In genomic region chr4:139877269-139877668, GRCm38 (mm10) we compare ENCODE assay signal across 8 mouse cellular contexts. TPM values are rescaled to one million over a fixed set of nuclear protein-coding genes. Genes with fewer than 3 reads are reported as not detected.
DNase-seq lines count a peak whose midpoint lies in the region; TF ChIP-seq lines count a peak whose summit lies in the region.

No protein-coding gene starts in this region.

- H3K27ac ChIP-seq in thymus, adult 2 months (ENCODE audit: control insufficient read depth, insufficient read depth, low read length), result no peak overlapping the region

- no peaks in the 10 kb centered on the region for H3K27me3 ChIP-seq in thymus, adult 2 months (ENCODE audit: control insufficient read depth, insufficient read depth, low read length)

- peak; percentile 31 for DNase-seq in thymus, adult 2 months
- no peak for DNase-seq in thymus, adult 18-20 months
- DNase-seq in cerebellum, postnatal 36 days, result peak; percentile 75 to 78
- peak; percentile 54 for DNase-seq in gastrocnemius, postnatal 10 days
- DNase-seq in kidney, postnatal 4 days, result peak; percentile 84 to 87
- DNase-seq in lung, adult 18-20 months, result peak; percentile 46 to 53
- DNase-seq in ovary, postnatal 14 days (ENCODE audit: low spot score), result peak; percentile 48
- DNase-seq in urinary bladder, postnatal 25 days (ENCODE audit: low spot score), result peak; percentile 66

- H3K36me3 ChIP-seq in thymus, adult 2 months (ENCODE audit: control insufficient read depth, insufficient read depth, low read length), result no peaks in the 10 kb centered on the region

- no peak for TF ChIP-seq POLR2A in thymus, adult 2 months (IDR thresholded peaks at IDR 0.05; ENCODE audit: control insufficient read depth, extremely low read depth, insufficient read depth, low read length, poor library complexity)

- 14% methylated on average over 4 of the region's 4 CpGs for WGBS in thymus, adult 2 months

- no peak overlapping the region for H3K4me3 ChIP-seq in thymus, adult 2 months (ENCODE audit: control insufficient read depth, insufficient read depth, low read length)

- 0 out of 2 replicates have a peak, but pooled peaks have one; percentile 30 for TF ChIP-seq CTCF in thymus, adult 2 months (IDR thresholded peaks at IDR 0.05; ENCODE audit: borderline replicate concordance, control insufficient read depth, extremely low read depth, insufficient read depth, low read length, poor library complexity)

- H3K4me1 ChIP-seq in thymus, adult 2 months (replicated peaks; ENCODE audit: control insufficient read depth, insufficient read depth, low read length), result no peaks in the 10 kb centered on the region

RNA-seq across cellular contexts. Expression of gene Pax7, which starts 43.9 kb away (rescaled TPM):
- polyA plus RNA-seq in thymus, adult 2 months (2012; rRNA removed), result 1.1 and 1.2 TPM in 2 replicates
- 10 to 100 TPM in 1 of 2 experiments, 1 to 10 TPM in 1; 8.3 to 11.3 TPM for total RNA-seq in gastrocnemius, postnatal 10 days (2021)

Comparison
In these comparisons a context has a peak if more than half of its experiments do, and no peak if none do; other contexts are left out.
1. DNase-seq: peak in thymus, adult 2 months (single experiment), cerebellum, postnatal 36 days (2 of 2), gastrocnemius, postnatal 10 days (single experiment), kidney, postnatal 4 days (2 of 2), lung, adult 18-20 months (2 of 2), ovary, postnatal 14 days (single experiment) and urinary bladder, postnatal 25 days (single experiment); none in thymus, adult 18-20 months (0 of 2).